Comparison of ENCODE assay signal across 8 mouse cellular contexts in the genomic region with DNA sequence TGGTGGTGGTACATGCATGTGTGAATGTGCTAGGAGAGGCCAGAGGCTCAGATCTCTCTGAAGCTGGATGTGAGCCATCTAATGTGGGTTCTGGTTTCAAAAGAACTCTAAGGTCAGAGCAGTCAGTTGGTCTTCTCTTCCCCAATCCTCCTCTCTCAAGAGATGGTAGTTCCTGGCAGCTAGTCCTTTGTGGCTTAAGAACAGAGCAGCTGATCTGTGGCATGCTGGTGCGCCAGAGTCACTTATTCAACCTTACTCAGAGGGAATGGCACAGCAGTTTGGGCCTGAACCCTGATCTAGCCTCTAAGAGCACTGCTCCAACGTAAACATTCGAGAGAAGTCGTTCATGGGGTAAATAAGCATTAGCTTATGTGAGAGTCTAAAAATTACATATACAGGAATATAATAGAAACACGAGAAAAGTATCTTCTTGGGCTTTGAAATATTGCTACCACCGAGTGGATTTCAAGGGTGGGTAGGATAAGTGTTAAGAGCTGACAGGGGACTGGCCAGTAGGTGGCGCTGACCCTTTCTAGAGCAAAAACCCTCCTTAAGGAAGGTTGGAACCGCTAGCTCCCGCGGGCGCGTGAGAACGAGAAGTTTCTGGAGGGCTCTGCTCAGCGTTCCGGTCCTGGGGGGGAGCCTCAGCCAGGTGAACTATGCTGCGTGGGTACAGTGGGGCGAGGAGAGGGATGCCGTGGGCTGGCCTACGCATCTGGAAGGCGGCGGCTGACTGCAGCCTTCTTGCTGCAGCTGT. TPM values are rescaled to one million over a fixed set of nuclear protein-coding genes. Genes with fewer than 3 reads are reported as not detected.
DNase-seq lines count a peak whose midpoint lies in the region; ATAC-seq and TF ChIP-seq lines count a peak whose summit lies in the region.

A gene (plus strand): TSS at position 553 of the 757 bp plus-strand sequence.

- H3K27me3 ChIP-seq in heart, embryonic 13.5 days (replicated peaks) = no peaks in the 10 kb centered on the region
- no peaks in the 10 kb centered on the region for H3K27me3 ChIP-seq in kidney, postnatal 0 days (ENCODE audit: insufficient read depth, low read length)
- H3K27me3 ChIP-seq in liver, adult 2 months (ENCODE audit: control insufficient read depth, insufficient read depth, low read length) = no peaks in the 10 kb centered on the region

- peaks cover 18% of the 10 kb centered on the region; the same call in 1 of the 2 replicates for H3K79me2 ChIP-seq in liver, adult 2 months (ENCODE audit: control insufficient read depth, insufficient read depth, low read length)

- peaks cover 54% of the 10 kb centered on the region for H3K36me3 ChIP-seq in heart, embryonic 13.5 days
- peaks cover 22% of the 10 kb centered on the region for H3K36me3 ChIP-seq in kidney, postnatal 0 days (ENCODE audit: insufficient read depth, low read length)
- H3K36me3 ChIP-seq in liver, adult 2 months (ENCODE audit: control insufficient read depth, insufficient read depth, low read length) = peaks cover 29% of the 10 kb centered on the region

- H3K27ac ChIP-seq in brown adipose tissue, adult 24 weeks (replicated peaks; ENCODE audit: low read depth, low read length) = peak within 1 kb of the TSS; percentile 81
- H3K27ac ChIP-seq in heart, embryonic 13.5 days (replicated peaks) = peak within 1 kb of the TSS; percentile 98
- peak within 1 kb of the TSS; percentile 95 for H3K27ac ChIP-seq in kidney, postnatal 0 days
- H3K27ac ChIP-seq in liver, adult 2 months (replicated peaks; ENCODE audit: insufficient read depth, low read depth, low read length) = peak within 1 kb of the TSS; percentile 72

- H3K9me3 ChIP-seq in heart, embryonic 13.5 days = no peaks in the 10 kb centered on the region
- H3K9me3 ChIP-seq in kidney, postnatal 0 days (replicated peaks; ENCODE audit: low read length) = no peaks in the 10 kb centered on the region

- DNase-seq in kidney, postnatal 0 days (ENCODE audit: low spot score) = peak; percentile 93
- DNase-seq in liver, adult 2 months (ENCODE audit: extremely low read depth, low read depth, low spot score) = peak; percentile 68
- peak; percentile 76 to 84 for DNase-seq in spleen, postnatal 36 days (ENCODE audit: low spot score in 2 of 2)

- H3K4me3 ChIP-seq in brown adipose tissue, adult 24 weeks (ENCODE audit: insufficient read depth, low read depth, low read length) = peak within 1 kb of the TSS; percentile 83
- peak within 1 kb of the TSS; percentile 97 for H3K4me3 ChIP-seq in heart, embryonic 13.5 days
- peak within 1 kb of the TSS; percentile 75 for H3K4me3 ChIP-seq in kidney, postnatal 0 days (replicated peaks; ENCODE audit: low read depth, low read length)
- peak within 1 kb of the TSS; percentile 74 for H3K4me3 ChIP-seq in liver, adult 2 months (ENCODE audit: insufficient read depth, low read depth, low read length)

- 3% methylated on average over 21 of the region's 21 CpGs for WGBS in heart, embryonic 13.5 days
- WGBS in kidney, postnatal 0 days = 3% methylated on average over 21 of the region's 21 CpGs
- 3% methylated on average over 21 of the region's 21 CpGs for WGBS in liver, adult 2 months

- H3K9ac ChIP-seq in heart, embryonic 13.5 days = peak within 1 kb of the TSS; percentile 94
- H3K9ac ChIP-seq in kidney, postnatal 0 days (ENCODE audit: low read depth, low read length) = peak within 1 kb of the TSS; percentile 81
- peak within 1 kb of the TSS; percentile 80 for H3K9ac ChIP-seq in liver, adult 2 months (ENCODE audit: low read depth, low read length)

- no peak for TF ChIP-seq POLR2A in liver, adult 2 months (IDR thresholded peaks at IDR 0.05; ENCODE audit: extremely low read depth, insufficient read depth, low read length)

- peak within 1 kb of the TSS; percentile 96 for H3K4me2 ChIP-seq in heart, embryonic 13.5 days
- peak within 1 kb of the TSS; percentile 75 for H3K4me2 ChIP-seq in kidney, postnatal 0 days (ENCODE audit: low read length)

- peak; percentile 68 for ATAC-seq in CD4-positive, CD25-positive, alpha-beta regulatory T cell, adult 4 months
- peak; percentile 83 for ATAC-seq in erythroid progenitor cell, adult 5-6 weeks (replicated peaks; ENCODE audit: low FRiP score, poor library complexity, severe bottlenecking)
- ATAC-seq in heart, embryonic 13.5 days (ENCODE audit: extremely low read depth, insufficient number of reproducible peaks, low FRiP score, low TSS enrichment) = peak; percentile 58
- peak; percentile 53 for ATAC-seq in kidney, postnatal 0 days (replicated peaks; ENCODE audit: low FRiP score, low read depth)
- peak; percentile 49 for ATAC-seq in monocyte, adult 5-6 weeks (replicated peaks; ENCODE audit: insufficient number of reproducible peaks, low FRiP score, low TSS enrichment, poor library complexity, severe bottlenecking)

- TF ChIP-seq CTCF in kidney, postnatal 0 days (IDR thresholded peaks at IDR 0.05; ENCODE audit: low read depth) = peak; percentile 82
- peak; percentile 72 for TF ChIP-seq CTCF in liver, adult 2 months (IDR thresholded peaks at IDR 0.05; ENCODE audit: low read depth, low read length)

- H3K4me1 ChIP-seq in brown adipose tissue, adult 24 weeks (ENCODE audit: control insufficient read depth, insufficient read depth, insufficient read length, low read length) = no peaks in the 10 kb centered on the region; the same call in 1 of the 2 replicates
- H3K4me1 ChIP-seq in heart, embryonic 13.5 days = peaks cover 10% of the 10 kb centered on the region
- peaks cover 6% of the 10 kb centered on the region; the same call in 1 of the 2 replicates for H3K4me1 ChIP-seq in kidney, postnatal 0 days (replicated peaks; ENCODE audit: insufficient read depth, low read length)
- H3K4me1 ChIP-seq in liver, adult 2 months (ENCODE audit: control insufficient read depth, insufficient read depth, low read length) = peaks cover 13% of the 10 kb centered on the region

RNA-seq across cellular contexts. Expression of the gene that starts here (rescaled TPM):
- 10 to 100 TPM; 16.0 to 16.7 TPM for polyA plus RNA-seq in CD4-positive, CD25-positive, alpha-beta regulatory T cell, adult 4 months (2017; shearing (Covaris generic))
- polyA plus RNA-seq in brown adipose tissue, adult 24 weeks (2012; ENCODE audit: insufficient read depth, insufficient read length, missing spikeins) = 6.2 and 6.9 TPM in 2 replicates
- total RNA-seq in erythroid progenitor cell, adult 5-6 weeks (2015; ENCODE audit: low replicate concordance) = 8.6 and 21.4 TPM in 2 replicates
- 7.0 and 25.2 TPM in 2 replicates for total RNA-seq in erythroid progenitor cell, adult 5-6 weeks (2017; ENCODE audit: low replicate concordance)
- 10.3 and 10.4 TPM in 2 replicates for polyA plus RNA-seq in heart, embryonic 13.5 days (2015; fragmentation: Nextera tagmentation; extraction: Ambion mirVana)
- polyA plus RNA-seq in kidney, postnatal 0 days (2015; fragmentation: Nextera tagmentation; extraction: Ambion mirVana) = 11.3 and 14.8 TPM in 2 replicates
- total RNA-seq in liver, adult 2 months (2014; rRNA removed) = 4.3 and 5.5 TPM in 2 replicates
- polyA plus RNA-seq in liver, adult 2 months (2012; rRNA removed) = 5.1 and 6.0 TPM in 2 replicates
- total RNA-seq in monocyte, adult 5-6 weeks (2017) = 33.8 to 50.2 TPM (median 34.0 TPM) in 3 replicates

Comparison
In these comparisons a context has a peak if more than half of its experiments do, and no peak if none do; other contexts are left out.
1. Peak in every context shown above with its lines: DNase-seq, ATAC-seq, H3K4me3 ChIP-seq and H3K27ac ChIP-seq.